Mouse (Mus musculus) E14TG2a.4 (cell line): ENCODE measurements around the gene Dnase2a.

Source experiments
- CTCF ChIP-seq: conservative IDR thresholded peaks from 2 replicates; pipeline ENCODE4 v1.5.1; 2014; ENCODE audit warnings: low read length
- NANOG ChIP-seq: IDR thresholded peaks from 2 replicates; pipeline ENCODE4 v1.6.1; 2014; ENCODE audit warnings: borderline replicate concordance, low read length, mixed read lengths

GRCm38 (mm10) chr8:84952612-84953255, 44.4 kb downstream of the Dnase2a start:
- TF ChIP-seq CTCF (no peak), NANOG (no peak)
